Mouse (Mus musculus) heart, adult 2 months (tissue): Measurements from ENCODE around the gene Olfr1395. TPM values are rescaled to one million over a fixed set of nuclear protein-coding genes. Genes with fewer than 3 reads are reported as not detected.

Experiments used
- DNase-seq, 2 experiments: peaks; one replicate each; pipeline ENCODE4 v3.0.0; 2021
- H3K27ac ChIP-seq: fragments of 200-600 bp; 2 replicates; pipeline ENCODE4 v1.8.1; 2022
- H3K27me3 ChIP-seq: fragments of 200-500 bp; 2 replicates; pipeline ENCODE4 v1.6.1; 2012; ENCODE audit warnings: mild to moderate bottlenecking, low read length, inconsistent platforms, mixed read lengths; ENCODE audit not compliant: control insufficient read depth, insufficient read depth
- H3K36me3 ChIP-seq: fragments of 200-500 bp; 2 replicates; pipeline ENCODE4 v1.6.1; 2012; ENCODE audit warnings: low read length, inconsistent platforms; ENCODE audit not compliant: control insufficient read depth, insufficient read depth
- H3K4me1 ChIP-seq: fragments of 200-500 bp; 2 replicates; pipeline ENCODE4 v1.6.1; 2011; ENCODE audit warnings: low read length; ENCODE audit not compliant: control insufficient read depth, insufficient read depth
- H3K4me3 ChIP-seq: fragments of 200-600 bp; 2 replicates; pipeline ENCODE4 v1.8.1; 2022
- H3K79me2 ChIP-seq: fragments of 200-500 bp; replicated peaks from 2 replicates; pipeline ENCODE4 v1.6.1; 2012; ENCODE audit warnings: mild to moderate bottlenecking, inconsistent platforms, low read length, moderate library complexity, mixed read lengths; ENCODE audit not compliant: control insufficient read depth, insufficient read depth
- H3K9ac ChIP-seq: fragments of 200-500 bp; 2 replicates; pipeline ENCODE4 v1.6.1; 2012; ENCODE audit warnings: low read depth, mild to moderate bottlenecking, control low read depth, inconsistent platforms, low read length, mixed read lengths
- CTCF ChIP-seq: fragments of 200-600 bp; IDR thresholded peaks from 2 replicates; pipeline ENCODE4 v1.8.1; 2022; ENCODE audit warnings: antibody characterized with exemption, mild to moderate bottlenecking, moderate library complexity
- EP300 ChIP-seq: fragments of 200-500 bp; IDR thresholded peaks from 2 replicates; pipeline ENCODE4 v1.6.1; 2011; ENCODE audit warnings: low read depth, low read length, control low read depth; ENCODE audit not compliant: insufficient read depth
- POLR2A ChIP-seq: fragments of 200-500 bp; IDR thresholded peaks from 2 replicates; pipeline ENCODE4 v1.6.1; 2011; ENCODE audit warnings: mild to moderate bottlenecking, low read depth, low read length, control low read depth; ENCODE audit not compliant: insufficient read depth
- WGBS: fragments of 180-500 bp; shearing (Covaris S2); methylation state at CpG from one replicate; pipeline ENCODE4 v1.1.7; 2018; 5-methylcytosine and 5-hydroxymethylcytosine counted together
- intact Hi-C: fragments of 180-260 bp; cut with DNase I; formaldehyde crosslinking; loops from one replicate; pipeline ENCODE4 v1.15.1; 2025
- polyA plus RNA-seq: library from polyadenylated mRNA; depleted of rRNA; stranded (reverse); fragments of >200 nt; gene quantifications from 2 replicates; pipeline ENCODE4 v1.2.3, GENCODE M21; 2012
- total RNA-seq, 2 experiments: library from RNA; stranded (reverse); gene quantifications; 2 replicates each; pipeline ENCODE4 v1.2.3; 2021

Gene Olfr1395
- total and polyA plus RNA-seq, 3 experiments, result 0.12 TPM; not detected in 2

DNA sequence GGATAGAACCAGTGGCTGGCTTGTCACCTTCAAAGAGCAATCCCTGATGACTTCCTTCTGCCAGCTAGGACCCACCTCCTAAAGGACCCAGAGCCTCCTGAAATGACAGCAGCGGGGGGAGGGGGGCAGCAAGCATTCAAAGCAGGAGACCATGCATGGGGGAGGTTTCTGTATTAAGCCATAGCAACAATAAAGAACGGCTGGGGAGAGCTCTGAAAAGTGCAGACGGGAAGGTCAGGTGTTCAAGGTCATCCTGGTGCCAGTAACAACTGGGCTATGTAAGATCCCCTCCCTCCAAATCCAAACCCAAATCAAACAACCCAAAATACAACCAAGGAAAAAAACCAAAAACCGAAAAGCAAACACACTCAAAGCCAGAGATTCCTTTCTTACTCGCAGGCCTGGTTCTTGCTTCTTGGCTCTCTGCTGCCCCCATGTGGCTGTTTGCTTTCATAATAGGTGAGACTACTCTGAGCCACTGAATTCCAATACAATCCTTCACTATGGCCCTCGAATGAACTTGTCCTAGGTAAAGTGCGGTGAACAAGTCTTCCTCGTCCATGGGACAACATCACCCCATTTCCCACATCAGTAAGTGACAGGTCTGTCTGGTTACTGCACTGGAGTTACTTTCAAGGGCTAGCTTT is 38.9 kb upstream of the Olfr1395 start:
- peak; percentile 84 to 88 for DNase-seq
- no peak overlapping the region for H3K27ac ChIP-seq
- peaks cover 4% of the 10 kb centered on the region for H3K4me1 ChIP-seq
- intact Hi-C loops, result loop anchor here (1.0 kb wide), 1 partner anchor 229 kb away; no protein-coding TSS in a partner anchor
- no peak overlapping the region for H3K9ac ChIP-seq
- no peaks in the 10 kb centered on the region for H3K36me3 ChIP-seq
- TF ChIP-seq EP300 (peak; percentile 73; the same call in 1 of the 2 replicates), CTCF (peak; percentile 92), POLR2A (no peak)
- H3K27me3 ChIP-seq, result no peaks in the 10 kb centered on the region
- H3K79me2 ChIP-seq, result no peaks in the 10 kb centered on the region
- 13% methylated on average over 8 of the region's 8 CpGs for WGBS
- no peak overlapping the region for H3K4me3 ChIP-seq

DNA sequence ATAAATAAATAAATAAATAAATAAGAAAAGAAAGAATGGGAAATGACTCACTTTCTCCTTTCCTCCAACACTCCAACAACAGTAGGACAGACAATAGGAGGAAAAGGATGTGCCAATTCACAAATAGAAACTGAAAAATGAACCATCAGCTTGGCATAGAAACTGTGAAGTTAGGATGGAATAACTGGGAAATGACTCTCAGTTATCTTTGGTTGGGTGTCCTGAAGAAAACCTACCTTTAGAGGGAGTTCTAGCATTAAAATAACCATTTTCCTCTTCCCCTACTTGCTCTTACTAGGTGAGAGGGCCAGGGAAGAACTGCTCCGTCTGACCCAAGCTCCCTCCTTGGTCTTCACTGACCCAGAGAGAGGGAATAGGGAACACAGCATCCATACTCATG is 36.3 kb upstream of the Olfr1395 start:
- Histone ChIP-seq H3K4me3 (no peak overlapping the region), H3K27me3 (no peaks in the 10 kb centered on the region), H3K27ac (peak overlapping the region; percentile 56), H3K4me1 (peaks cover 5% of the 10 kb centered on the region), H3K36me3 (peaks cover 2% of the 10 kb centered on the region; the same call in 1 of the 2 replicates), H3K79me2 (no peaks in the 10 kb centered on the region), H3K9ac (no peak overlapping the region)
- no peak for DNase-seq
- TF ChIP-seq POLR2A (no peak), CTCF (peak; percentile 63)
- 42% methylated on average over 1 of the region's 1 CpGs for WGBS
- intact Hi-C loops, result loop anchor here (2.0 to 5.0 kb wide), 4 partner anchors 81 to 315 kb away; partner anchors contain the start of gene Btnl9

DNA sequence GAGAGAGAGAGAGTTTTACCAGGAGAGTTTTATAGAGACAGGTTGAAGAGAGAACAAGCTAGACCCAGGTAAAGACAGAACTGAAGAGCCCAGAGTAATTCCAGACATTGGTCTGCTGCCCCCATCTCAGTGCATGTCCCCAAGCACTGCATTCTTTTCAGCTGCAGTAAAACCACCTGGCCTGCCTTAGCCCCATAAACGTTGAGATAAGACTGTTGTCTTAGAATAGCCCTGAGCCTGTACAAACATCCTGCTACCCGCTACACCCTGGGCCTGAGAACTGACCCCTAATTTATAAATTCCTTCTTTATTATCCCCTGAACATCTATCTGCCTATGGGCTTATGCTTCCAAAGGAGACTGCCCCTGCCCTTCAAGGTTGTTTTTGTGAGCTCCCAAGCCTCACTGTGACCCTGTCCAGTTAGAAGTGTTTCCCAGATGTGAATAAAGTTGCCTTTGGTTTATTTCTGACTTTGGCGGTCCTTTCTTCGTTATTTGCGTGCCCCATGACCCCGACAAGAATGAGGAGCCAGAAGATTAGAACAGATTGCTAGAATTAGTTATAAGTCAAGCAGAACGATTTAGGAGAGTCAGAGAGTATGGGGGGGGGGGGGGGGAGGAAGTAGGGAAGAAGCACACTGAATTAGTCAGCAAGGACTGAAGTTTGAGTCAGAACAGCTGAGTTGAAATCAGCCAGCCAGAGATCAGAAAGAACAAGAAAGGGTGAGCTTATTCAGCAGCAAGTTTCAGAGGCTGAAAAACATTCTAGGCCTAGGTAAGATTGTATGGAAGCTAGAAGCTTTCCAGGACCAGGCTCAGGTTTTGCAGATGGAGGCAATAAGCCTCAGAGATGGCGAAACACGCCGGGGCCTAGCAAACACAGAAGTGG is 34.2 kb upstream of the Olfr1395 start:
- no peaks in the 10 kb centered on the region for H3K27me3 ChIP-seq
- no peak overlapping the region for H3K4me3 ChIP-seq
- no peak for DNase-seq
- H3K36me3 ChIP-seq, result peaks cover 2% of the 10 kb centered on the region; the same call in 1 of the 2 replicates
- H3K27ac ChIP-seq, result peak overlapping the region; percentile 47; the same call in 1 of the 2 replicates
- H3K4me1 ChIP-seq, result peaks cover 7% of the 10 kb centered on the region
- WGBS, result 48% methylated on average over 10 of the region's 10 CpGs
- intact Hi-C loops, result loop anchor here (2.0 to 5.0 kb wide), 3 partner anchors 79 to 317 kb away; partner anchors contain the start of gene Btnl9
- no peaks in the 10 kb centered on the region for H3K79me2 ChIP-seq
- TF ChIP-seq POLR2A, result no peak
- TF ChIP-seq EP300, result no peak
- TF ChIP-seq CTCF, result no peak
- H3K9ac ChIP-seq, result no peak overlapping the region

DNA sequence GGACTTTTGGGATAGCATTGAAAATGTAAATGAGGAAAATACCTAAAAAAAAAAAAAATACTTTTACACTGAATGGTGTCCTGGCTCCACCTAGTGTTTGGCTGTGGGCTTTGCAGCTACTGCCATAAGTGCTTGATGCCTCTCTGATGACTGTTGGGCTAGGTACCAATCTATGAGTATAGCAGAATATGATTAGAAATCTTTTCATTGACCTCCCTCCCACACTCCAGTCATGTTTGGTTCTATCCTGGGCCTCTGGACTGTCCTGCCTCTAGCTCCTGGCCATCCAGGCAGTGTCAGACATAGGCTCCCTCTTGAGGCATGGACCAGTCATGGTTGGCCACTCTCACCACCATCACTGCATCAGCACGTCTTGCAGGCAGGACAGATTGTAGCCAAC is 33.2 kb upstream of the Olfr1395 start:
- intact Hi-C loops, result loop anchor here (5.0 kb wide), 1 partner anchor 143 kb away; no protein-coding TSS in a partner anchor
- no peak for DNase-seq
- WGBS, result 46% methylated on average over 1 of the region's 1 CpGs

DNA sequence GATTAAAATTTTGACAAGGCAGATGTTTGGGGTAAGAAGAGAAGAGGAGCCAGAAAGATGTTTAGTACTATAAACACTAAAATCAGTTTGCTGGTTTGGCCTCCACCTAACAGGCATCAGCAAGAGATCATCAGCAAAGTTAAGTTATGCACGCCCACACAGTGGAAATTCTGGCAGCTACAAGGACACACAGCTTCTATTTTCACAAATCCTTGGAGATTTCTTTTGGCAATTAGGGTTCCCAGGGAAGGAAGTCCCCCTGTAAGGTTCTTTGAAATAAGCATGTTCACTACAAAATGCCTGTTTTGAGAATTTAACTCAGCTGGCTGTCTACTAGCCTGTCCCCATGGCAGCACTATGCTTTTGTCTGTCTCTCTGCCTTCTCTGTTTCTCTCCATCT is 31.1 kb upstream of the Olfr1395 start:
- Histone ChIP-seq H3K27ac (peak overlapping the region; percentile 43), H3K4me3 (no peak overlapping the region), H3K79me2 (no peaks in the 10 kb centered on the region), H3K9ac (no peak overlapping the region), H3K4me1 (peaks cover 8% of the 10 kb centered on the region), H3K36me3 (peaks cover 2% of the 10 kb centered on the region; the same call in 1 of the 2 replicates), H3K27me3 (no peaks in the 10 kb centered on the region)
- TF ChIP-seq POLR2A (no peak), CTCF (no peak), EP300 (no peak)
- no peak for DNase-seq
- intact Hi-C loops, result no loop called here
- WGBS, result 31% methylated on average over 1 of the region's 1 CpGs

More for the DNA sequence above, 33.2 kb upstream of the Olfr1395 start:
- Histone ChIP-seq H3K79me2 (no peaks in the 10 kb centered on the region), H3K36me3 (peaks cover 2% of the 10 kb centered on the region; the same call in 1 of the 2 replicates), H3K4me3 (no peak overlapping the region), H3K9ac (no peak overlapping the region), H3K27ac (no peak overlapping the region), H3K27me3 (no peaks in the 10 kb centered on the region), H3K4me1 (peaks cover 10% of the 10 kb centered on the region)
- TF ChIP-seq EP300 (no peak), CTCF (peak; percentile 75)
